Mouse (Mus musculus) megakaryocyte, embryonic 14.5 days (primary cell): ENCODE measurements around the gene Ren1.

Experiments used
- FLI1 ChIP-seq: IDR thresholded peaks from 2 replicates; pipeline ENCODE4 v1.6.1; 2012; ENCODE audit warnings: low read length, inconsistent platforms, mixed read lengths
- GATA1 ChIP-seq: IDR thresholded peaks from 3 replicates; pipeline ENCODE4 v1.6.1; 2012; ENCODE audit warnings: mixed read lengths, low read length, inconsistent platforms, borderline replicate concordance

- TF ChIP-seq GATA1 (no peak), FLI1 (no peak)
Observed at GRCm38 (mm10) chr1:133325951-133326350, 24.4 kb upstream of the Ren1 start.
